Mouse (Mus musculus): ENCODE results near the gene Tbc1d22b.
"Not testable (repeated sequence)": the region's sequence is repeated elsewhere in the genome, so short reads cannot be mapped to it uniquely, and the experiment has no call there.

Tbc1d22b gene

GRCm38 (mm10) chr17:29599051-29599450 lies 49.5 kb downstream of the Tbc1d22b start:
- no peak for DNase-seq

DNA sequence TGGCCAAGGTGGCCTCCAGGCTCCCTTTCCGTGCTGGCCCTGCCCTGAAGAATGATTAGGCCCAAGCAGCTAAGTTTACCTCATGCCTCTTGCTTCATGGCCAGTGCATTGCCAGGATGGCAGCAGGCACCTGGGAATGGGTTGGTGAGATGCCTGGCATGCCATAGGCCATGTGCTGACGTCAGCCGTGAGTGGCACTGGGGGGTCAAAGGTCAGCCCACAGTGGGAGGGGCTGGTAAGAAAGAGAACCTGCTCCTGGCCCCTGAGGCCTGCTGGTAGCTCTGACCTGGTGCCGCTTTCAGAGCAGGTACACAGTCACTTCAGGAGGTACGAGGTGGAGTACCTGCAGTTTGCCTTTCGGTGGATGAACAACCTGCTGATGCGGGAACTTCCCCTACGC lies 50.0 kb downstream of the Tbc1d22b start:
- DNase-seq: no peak

- no peak for DNase-seq
These were observed 51.8 kb downstream of the Tbc1d22b start for GRCm38 (mm10) chr17:29601391-29601790.

DNA sequence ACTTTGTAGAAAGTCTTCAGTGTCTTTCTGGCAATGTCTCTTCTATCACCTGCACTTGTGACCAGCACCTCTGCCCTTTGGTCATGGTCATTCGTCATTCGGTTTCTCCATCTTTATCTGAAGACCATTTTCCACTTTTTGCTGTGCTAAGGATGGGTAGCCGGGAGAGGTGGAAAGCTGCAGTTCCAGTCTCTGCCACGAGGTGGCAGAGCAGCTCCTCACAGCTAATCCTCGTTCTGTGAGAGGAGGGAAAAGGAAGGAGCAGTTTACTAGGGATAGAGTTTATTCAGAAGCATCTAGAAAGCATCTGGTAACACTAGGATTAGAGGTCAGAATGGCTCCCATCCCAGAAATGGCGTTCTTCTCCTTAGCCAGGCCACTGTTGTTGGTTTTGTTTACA lies 53.7 kb downstream of the Tbc1d22b start:
- DNase-seq: peak; percentile 74

DNA sequence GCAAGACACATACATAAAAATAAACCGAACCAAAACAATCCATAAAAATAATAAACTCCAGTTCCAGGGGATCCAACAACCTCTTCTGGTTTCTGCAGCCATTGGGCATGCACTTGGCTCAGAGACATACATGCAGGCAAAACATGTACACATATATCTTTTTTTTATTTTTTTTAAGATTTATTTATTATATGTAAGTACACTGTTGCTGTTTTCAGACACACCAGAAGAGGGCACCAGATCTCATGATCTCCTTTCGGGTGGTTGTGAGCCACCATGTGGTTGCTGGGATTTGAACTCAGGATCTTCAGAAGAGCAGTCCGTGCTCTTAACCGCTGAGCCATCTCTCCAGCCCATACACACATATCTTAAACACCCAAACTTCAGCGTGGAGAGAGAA lies 63.9 kb downstream of the Tbc1d22b start:
- not testable (repeated sequence) for DNase-seq

- peak; percentile 91 for DNase-seq
These were observed 64.8 kb downstream of the Tbc1d22b start, which contains the start of the genes Rnf8 and Gm28043 for GRCm38 (mm10) chr17:29614115-29615023. Gene Rnf8, plus strand, starts transcription at chr17:29614790. Gene Gm28043, plus strand, starts transcription at chr17:29614876.

- no peak for DNase-seq
These were observed 65.5 kb downstream of the Tbc1d22b start for GRCm38 (mm10) chr17:29615024-29615551.

DNA sequence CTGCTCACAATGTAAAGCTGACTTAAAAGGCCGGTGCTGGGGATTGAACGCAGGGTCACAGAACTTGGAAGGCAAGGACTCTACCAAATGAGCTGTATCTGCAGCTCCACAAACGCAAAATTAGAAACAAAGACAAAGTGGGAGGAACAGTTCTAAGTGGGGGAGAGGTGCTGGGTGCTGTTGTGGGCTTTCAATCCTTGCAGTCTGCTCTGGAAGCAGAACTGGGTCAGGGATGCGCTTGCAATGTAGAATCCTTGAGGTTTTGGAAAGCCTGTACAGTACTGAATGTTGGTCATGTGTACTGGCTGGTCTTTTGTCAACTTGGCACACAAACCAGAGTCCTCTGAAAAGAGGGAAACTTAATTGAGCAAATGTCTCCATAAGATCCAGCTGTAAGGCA lies 66.0 kb downstream of the Tbc1d22b start:
- DNase-seq: no peak

DNA sequence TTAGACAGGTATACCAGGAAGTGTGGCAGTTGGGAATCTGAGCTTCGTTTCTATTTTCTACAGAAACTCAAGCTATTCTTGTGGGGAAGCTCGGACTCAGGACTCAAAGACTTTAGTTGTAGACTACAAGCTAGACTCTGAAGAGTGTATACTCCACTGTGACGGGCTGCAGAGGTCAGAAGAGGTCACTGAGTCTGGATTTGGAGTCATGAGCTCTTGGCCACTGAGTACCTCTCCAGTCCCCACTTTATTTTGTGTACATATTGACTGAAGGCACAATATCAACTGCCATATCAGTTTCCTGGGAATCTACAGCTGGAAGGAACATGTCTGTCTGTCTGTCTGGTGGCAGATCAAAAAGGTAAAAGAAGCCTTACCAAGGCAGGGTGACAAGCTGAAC lies 69.6 kb downstream of the Tbc1d22b start:
- no peak for DNase-seq

DNA sequence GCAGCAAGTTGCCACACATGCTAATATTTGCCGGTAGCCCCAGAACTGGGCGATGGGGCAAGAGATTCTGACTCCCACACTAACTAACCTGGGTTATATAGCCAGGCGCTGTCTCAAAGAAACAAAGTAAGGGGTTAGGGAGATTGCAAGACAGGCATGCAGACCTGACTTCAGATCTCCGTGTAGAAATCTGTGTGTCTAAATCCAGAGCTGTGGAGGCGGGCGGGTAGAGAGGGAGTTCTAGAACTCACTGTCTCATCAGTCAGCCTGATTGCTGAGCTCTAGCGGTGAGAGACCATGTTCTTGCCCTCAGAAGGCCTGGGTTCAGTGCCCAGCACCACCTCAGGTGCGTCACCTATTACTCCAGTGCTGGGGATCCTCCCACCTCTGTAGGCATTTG lies 73.9 kb downstream of the Tbc1d22b start:
- DNase-seq: no peak

DNA sequence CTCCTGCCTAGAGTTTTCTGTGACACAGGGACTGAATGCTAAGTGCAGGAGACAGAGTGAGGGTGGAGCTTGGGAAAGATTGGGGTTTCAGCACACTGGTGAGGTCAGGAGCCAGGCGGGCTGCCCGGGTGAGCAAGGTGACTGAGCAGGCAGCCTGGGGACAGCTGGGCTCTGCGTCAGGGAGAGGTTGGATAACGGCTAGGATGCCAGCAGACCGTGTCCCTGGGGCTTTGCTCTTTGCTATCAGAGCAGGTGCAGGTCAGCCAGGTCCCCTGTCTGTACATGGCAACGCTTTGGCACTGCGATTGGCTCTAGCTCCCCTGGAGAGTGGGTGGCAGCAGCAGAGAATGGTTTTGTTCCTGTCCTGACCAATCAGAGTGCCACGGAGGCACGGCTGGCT lies 77.7 kb downstream of the Tbc1d22b start:
- no peak for DNase-seq

GRCm38 (mm10) chr17:29628946-29629345 lies 79.4 kb downstream of the Tbc1d22b start:
- DNase-seq: peak; percentile 36

- no peak for DNase-seq
These were observed 80.0 kb downstream of the Tbc1d22b start for GRCm38 (mm10) chr17:29629620-29630019.

DNA sequence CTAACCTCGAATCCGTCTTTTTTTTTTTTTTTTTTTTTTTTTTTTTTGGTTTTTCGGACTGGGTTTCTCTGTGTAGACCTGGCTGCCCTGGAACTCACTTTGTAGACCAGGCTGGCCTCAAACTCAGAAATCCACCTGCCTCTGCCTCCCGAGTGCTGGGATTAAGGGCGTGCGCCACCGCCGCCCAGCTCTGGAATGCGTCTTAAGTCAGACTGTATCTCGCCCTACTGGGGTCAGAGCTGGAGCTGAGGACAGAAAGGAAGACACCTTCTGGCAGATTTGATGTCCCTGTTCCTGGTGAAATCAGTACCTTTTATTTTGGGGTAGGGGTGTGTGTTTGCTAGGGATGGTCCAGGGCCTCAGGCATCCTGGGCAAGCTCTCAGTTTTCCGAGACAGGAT lies 82.7 kb downstream of the Tbc1d22b start:
- no peak for DNase-seq

DNA sequence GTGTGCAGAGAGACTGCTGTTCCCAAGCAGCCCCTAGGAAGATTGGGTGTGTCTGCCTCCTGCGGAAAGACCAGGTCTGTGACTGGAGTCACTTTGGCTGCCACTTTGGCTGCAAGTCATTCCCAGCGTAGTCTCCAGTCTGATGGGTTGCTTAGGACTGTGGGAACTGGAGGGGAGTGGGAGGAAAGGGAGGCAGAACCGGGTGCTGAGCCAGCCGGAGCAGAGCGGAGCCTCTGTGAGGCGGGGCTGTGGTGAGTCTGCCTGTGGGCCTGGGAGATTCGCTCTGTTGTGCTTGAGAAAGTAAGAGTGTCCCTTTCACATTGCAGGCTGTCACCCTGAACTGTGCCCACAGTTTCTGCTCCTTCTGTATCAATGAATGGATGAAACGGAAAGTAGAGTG lies 85.9 kb downstream of the Tbc1d22b start:
- no peak for DNase-seq

GRCm38 (mm10) chr17:29636118-29636517 lies 86.5 kb downstream of the Tbc1d22b start:
- peak; percentile 50 for DNase-seq

DNA sequence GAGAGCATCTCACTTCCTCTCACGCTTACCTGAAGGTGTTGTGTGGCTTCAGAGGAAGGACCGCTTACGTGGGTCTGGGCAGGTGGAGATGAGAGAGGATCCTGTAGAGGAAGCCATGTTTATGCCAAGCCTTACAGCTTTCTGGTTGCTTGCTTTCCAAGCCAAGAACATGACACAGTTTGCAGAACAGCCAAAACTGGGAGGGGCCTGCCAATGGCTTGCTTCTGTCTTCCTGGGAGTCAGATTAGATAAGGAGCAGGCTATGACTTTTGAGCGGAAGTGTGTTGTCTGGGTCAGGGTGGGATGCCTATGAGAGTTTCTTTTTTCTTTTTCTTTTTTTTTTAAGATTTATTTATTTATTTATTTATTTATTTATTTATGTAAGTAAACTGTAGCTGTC lies 87.8 kb downstream of the Tbc1d22b start:
- no peak for DNase-seq

DNA sequence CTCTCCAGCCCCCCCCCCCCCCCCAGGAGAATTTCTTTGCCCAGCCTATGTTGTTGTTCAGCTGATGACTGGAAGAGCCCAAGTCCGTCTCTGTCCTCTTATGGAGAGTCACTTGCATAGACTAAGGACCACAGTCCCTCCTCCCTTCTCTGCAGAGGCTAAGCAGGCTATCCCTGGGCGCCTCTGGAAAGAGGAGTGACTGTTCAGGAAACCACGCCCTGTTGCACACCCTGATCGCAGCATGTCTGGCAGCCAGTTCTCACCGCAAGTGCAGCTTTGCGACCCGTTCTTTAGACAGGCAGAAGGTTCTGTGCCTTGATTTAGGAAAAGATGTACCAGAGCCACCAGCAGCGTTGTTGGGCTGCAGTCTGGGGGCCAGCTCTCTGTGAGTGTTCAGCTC lies 88.3 kb downstream of the Tbc1d22b start:
- no peak for DNase-seq

GRCm38 (mm10) chr17:29640971-29641370 lies 91.4 kb downstream of the Tbc1d22b start:
- DNase-seq: no peak

DNA sequence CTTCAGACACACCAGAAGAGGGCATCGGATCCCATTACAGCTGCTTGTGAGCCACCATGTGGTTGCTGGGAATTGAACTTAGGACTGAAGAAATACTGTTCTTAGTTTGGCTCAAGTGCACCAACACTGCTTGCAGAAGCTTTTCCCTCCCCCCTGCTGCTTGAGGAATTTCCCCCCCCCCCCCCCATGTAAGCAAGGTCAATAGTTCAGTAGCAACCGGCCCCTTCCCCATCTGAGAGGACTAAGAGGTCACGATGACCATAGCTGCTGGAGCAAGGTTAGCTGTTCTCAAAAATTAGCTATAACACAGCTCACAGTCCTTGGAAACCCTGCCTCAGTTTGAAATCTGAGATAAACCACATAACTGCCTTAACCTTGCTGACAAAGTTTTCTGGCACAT lies 92.6 kb downstream of the Tbc1d22b start:
- no peak for DNase-seq
